Mouse (Mus musculus) fat pad, adult 2 months (tissue): ENCODE data around the gene Atp2a2.

Experiments
- DNase-seq: peaks from one replicate; pipeline ENCODE4 v3.0.0-alpha.2; 2011; ENCODE audit warnings: low read depth, low spot score; ENCODE audit errors: extremely low read depth

Gene Atp2a2

GRCm38 (mm10) chr5:122415465-122415864, 86.6 kb downstream of the Atp2a2 start:
- DNase-seq, result no peak

- no peak for DNase-seq
These were observed 87.7 kb downstream of the Atp2a2 start for GRCm38 (mm10) chr5:122414351-122414750.

GRCm38 (mm10) chr5:122412826-122413225, 89.2 kb downstream of the Atp2a2 start:
- no peak for DNase-seq

GRCm38 (mm10) chr5:122411892-122412291, 90.1 kb downstream of the Atp2a2 start:
- no peak for DNase-seq

- DNase-seq, result no peak
These were observed 92.1 kb downstream of the Atp2a2 start for GRCm38 (mm10) chr5:122409692-122410645.

GRCm38 (mm10) chr5:122405537-122405936, 96.5 kb downstream of the Atp2a2 start:
- DNase-seq, result no peak
